Mouse (Mus musculus) heart, adult 11 months (tissue): ENCODE measurements around the gene Camkv.

Experiments
- DNase-seq: peaks from one replicate; pipeline ENCODE4 v3.0.0; 2022

Gene Camkv

DNA sequence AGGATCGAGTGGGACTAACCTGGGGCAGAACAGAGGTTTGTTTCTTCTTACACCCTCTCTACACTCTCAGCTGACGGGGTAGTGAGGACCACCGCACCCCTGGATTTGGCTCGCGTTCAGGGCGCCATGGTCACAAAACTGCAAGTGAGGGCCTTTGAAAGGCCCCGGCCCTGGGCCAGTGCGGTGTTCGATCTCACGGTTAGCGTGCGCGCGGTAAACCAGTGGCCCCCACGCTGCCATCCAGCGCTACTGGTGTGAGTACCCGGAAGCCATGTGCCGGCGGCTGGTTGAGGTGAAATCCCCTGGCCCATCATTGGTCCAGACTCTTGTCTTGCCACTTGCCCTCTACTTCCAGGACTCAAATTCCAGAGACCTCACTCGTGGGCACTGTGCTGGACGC, 60.0 kb downstream of the Camkv start:
- DNase-seq: peak; percentile 86

DNA sequence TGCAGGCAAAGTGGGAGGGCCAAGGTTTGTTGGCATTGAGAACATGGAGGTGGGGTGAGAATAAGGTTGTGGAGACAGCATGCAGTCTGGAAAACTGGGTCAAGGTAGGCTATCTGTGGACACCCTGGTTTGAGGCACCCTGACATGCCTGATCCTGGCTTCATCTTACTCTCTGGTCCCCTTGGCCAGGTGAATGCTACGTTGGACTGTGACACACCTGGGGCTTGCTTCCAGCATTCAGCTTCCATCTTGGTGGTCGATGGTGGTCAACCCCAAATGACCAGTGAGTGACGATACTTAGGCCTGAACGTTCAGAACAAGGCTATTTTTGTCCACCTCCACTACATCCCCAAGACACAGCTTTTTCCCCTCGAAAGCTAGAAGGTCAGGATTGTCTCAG, 60.6 kb downstream of the Camkv start, which contains the start of gene Gm20662:
Gene Gm20662, plus strand, starts transcription at position 301 of the 400 bp plus-strand sequence.
- DNase-seq: no peak
